Mouse (Mus musculus) testis, adult 2 months (tissue): ENCODE measurements around the gene Aoc2.

Source experiments
- CTCF ChIP-seq: fragments of 200-500 bp; IDR thresholded peaks from 2 replicates; pipeline ENCODE4 v1.5.1; 2012; ENCODE audit warnings: low read depth, mild to moderate bottlenecking, inconsistent platforms, low read length, moderate library complexity; ENCODE audit not compliant: control insufficient read depth, insufficient read depth, insufficient replicate concordance
- POLR2A ChIP-seq: fragments of 200-500 bp; IDR thresholded peaks from 2 replicates; pipeline ENCODE4 v1.6.1; 2012; ENCODE audit warnings: low read depth, mild to moderate bottlenecking, inconsistent platforms, low read length, moderate library complexity; ENCODE audit not compliant: control insufficient read depth

- no peak for TF ChIP-seq POLR2A
- no peak for TF ChIP-seq CTCF
Measured at GRCm38 (mm10) chr11:101291231-101291630, 33.6 kb upstream of the Aoc2 start.
